Mouse (Mus musculus): Measurements from ENCODE around the gene Arfgap3. TPM values are rescaled to one million over a fixed set of nuclear protein-coding genes. Genes with fewer than 3 reads are reported as not detected.
A peak's percentile ranks its signal among the peaks of the same experiment; 100 is the strongest.
"Not testable (repeated sequence)": the region's sequence is repeated elsewhere in the genome, so short reads cannot be mapped to it uniquely, and the experiment has no call there.

Gene Arfgap3
- 51.9 and 55.2 TPM in 2 replicates for polyA plus RNA-seq (2011; ENCODE audit: insufficient read length, low read depth, missing spikeins)

DNA sequence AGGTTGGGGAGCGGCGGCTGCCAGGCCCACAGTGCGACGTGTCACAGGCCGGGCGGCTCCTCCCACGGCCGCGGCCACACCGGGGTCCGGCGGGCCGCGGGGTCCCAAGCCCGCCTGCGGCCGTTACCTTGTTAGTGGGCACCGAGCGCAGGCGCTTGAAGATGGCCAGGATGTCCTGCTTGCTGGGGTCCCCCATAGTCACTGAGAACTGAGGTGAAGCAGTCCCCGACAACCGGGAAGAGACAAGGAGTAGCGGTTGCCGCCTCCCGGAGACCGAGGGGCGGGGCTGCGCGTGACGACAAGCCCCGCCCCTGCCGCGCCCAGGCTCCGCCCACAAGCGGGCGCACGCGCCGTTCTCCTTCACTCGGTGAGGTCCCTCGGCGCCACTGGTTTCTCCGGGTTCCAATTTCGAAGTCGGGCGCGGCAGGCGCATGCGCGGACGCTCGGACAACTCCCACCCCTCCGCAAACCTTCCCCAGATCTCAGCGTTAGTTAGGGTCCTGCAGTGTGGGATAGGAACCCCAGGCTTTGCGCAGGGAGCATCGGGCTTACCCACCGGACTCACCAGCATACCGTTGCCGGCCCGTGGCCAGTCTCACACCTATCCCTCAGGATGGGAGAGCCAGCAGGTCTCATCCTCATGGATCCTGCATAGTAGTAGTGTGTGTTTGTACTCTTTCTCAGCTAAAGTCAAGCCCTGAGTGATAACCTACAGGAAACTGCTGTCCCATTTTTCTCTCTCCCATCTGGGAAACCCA lies at the start of gene Arfgap3:
TSS of gene Arfgap3 (minus strand) at position 294 of the 758 bp plus-strand sequence.
- peak within 1 kb of the TSS; percentile 84 for H3K4me3 ChIP-seq (ENCODE audit: insufficient read depth, low read length)
- TF ChIP-seq CTCF (IDR thresholded peaks at IDR 0.05; ENCODE audit: borderline replicate concordance, insufficient read depth, low read length): no peak
- peak; percentile 67 for TF ChIP-seq POLR2A (IDR thresholded peaks at IDR 0.05; ENCODE audit: low read depth, low read length)
- H3K4me1 ChIP-seq (ENCODE audit: control insufficient read depth, insufficient read depth, low read length): peaks cover 3% of the 10 kb centered on the region
- no peak within 1 kb of the TSS for H3K27ac ChIP-seq (ENCODE audit: insufficient read depth, low read length)

DNA sequence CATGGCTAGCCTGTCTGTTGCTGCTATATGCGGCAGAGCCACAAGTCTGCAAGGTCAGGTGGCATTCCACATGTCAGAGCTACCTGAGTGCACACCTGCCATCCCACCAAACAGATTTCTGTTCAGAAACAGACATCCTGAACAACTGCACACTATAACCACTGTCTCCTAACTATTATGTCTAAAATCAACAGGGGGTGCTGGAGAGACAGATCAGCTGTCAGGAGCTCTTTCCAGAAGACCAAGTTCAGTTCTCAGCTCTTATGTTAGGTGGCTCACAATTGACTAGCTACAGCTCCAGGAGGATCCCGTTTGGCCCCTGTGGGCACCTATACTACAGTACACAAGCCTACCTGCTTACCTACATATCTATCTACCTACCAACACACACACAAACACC lies 42.7 kb upstream of the Arfgap3 start:
- H3K4me1 ChIP-seq (ENCODE audit: control insufficient read depth, insufficient read depth, low read length): peaks cover 7% of the 10 kb centered on the region; the same call in 1 of the 2 replicates
- no peak overlapping the region for H3K27ac ChIP-seq (ENCODE audit: insufficient read depth, low read length)
- TF ChIP-seq CTCF (IDR thresholded peaks at IDR 0.05; ENCODE audit: borderline replicate concordance, insufficient read depth, low read length): no peak
- TF ChIP-seq POLR2A (IDR thresholded peaks at IDR 0.05; ENCODE audit: low read depth, low read length): no peak
- H3K4me3 ChIP-seq (ENCODE audit: insufficient read depth, low read length): no peak overlapping the region

DNA sequence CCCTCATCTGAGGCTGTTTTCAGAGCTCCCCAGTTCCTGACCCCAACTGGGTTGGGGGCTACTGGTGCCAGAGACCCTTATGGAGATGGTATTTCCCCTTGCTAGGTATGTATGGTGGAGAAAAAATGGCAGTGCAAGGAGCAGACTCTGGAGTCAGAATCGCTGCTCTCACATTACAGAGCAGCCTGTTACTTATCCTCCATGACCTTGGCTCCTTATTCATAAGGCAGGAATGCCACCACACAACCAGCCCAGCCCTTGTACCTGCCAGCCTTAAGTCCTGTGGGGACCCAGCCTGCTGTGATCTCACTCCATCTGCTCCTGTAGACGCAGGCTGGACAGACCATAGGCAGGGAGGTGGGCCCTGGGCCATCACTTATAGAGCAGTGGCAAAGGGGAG lies 37.9 kb upstream of the Arfgap3 start:
- H3K27ac ChIP-seq (ENCODE audit: insufficient read depth, low read length): no peak overlapping the region
- H3K4me3 ChIP-seq (ENCODE audit: insufficient read depth, low read length): no peak overlapping the region
- peaks cover 19% of the 10 kb centered on the region; the same call in 1 of the 2 replicates for H3K4me1 ChIP-seq (ENCODE audit: control insufficient read depth, insufficient read depth, low read length)
- TF ChIP-seq POLR2A (IDR thresholded peaks at IDR 0.05; ENCODE audit: low read depth, low read length): no peak
- no peak for TF ChIP-seq CTCF (IDR thresholded peaks at IDR 0.05; ENCODE audit: borderline replicate concordance, insufficient read depth, low read length)

DNA sequence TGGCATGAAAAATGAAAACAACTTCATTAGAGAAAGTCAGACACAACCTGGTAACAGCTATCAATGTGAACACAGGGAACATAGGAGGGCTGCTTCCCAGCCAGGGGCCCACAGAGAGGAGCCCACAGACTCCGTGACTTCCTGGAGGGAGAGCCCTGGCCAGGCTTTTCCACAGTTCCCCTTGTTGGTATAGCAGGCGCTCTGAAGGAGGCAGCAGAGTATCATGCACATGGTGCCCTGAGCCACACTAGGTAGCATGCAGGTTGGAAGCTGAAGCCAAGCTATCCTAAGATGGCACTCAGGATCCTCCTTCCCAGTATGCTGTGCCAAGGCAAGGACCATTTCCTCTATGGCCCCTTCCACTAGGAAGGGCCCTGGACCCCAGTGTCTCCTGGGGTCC lies 33.6 kb upstream of the Arfgap3 start:
- Histone ChIP-seq H3K4me1 (ENCODE audit: control insufficient read depth, insufficient read depth, low read length) (peaks cover 20% of the 10 kb centered on the region; the same call in 1 of the 2 replicates), H3K27ac (ENCODE audit: insufficient read depth, low read length) (peak overlapping the region; percentile 6), H3K4me3 (ENCODE audit: insufficient read depth, low read length) (no peak overlapping the region)
- TF ChIP-seq CTCF (IDR thresholded peaks at IDR 0.05; ENCODE audit: borderline replicate concordance, insufficient read depth, low read length): peak; percentile 88; the same call in 1 of the 2 replicates
- no peak for TF ChIP-seq POLR2A (IDR thresholded peaks at IDR 0.05; ENCODE audit: low read depth, low read length)

DNA sequence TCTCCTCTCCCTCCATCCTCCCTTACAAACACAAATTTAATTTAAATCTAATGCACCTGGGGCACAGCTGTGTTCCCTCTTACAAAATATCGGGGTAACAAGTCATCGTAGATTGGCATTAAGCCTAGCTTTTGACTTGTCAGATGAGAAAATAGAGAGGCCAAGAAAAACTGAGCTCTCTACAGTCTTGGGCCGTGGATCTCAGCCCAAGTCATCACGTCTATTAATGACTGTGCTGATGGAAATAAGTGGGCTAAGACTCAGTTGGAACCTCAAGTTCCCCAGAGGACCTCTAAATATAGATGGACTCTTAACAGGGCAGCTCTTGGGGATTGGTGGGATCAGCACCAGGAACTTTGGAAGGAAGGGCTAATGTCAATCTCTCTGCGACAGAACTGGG lies 33.1 kb upstream of the Arfgap3 start:
- Histone ChIP-seq H3K27ac (ENCODE audit: insufficient read depth, low read length) (peak overlapping the region; percentile 6), H3K4me3 (ENCODE audit: insufficient read depth, low read length) (no peak overlapping the region), H3K4me1 (ENCODE audit: control insufficient read depth, insufficient read depth, low read length) (peaks cover 17% of the 10 kb centered on the region; the same call in 1 of the 2 replicates)
- TF ChIP-seq POLR2A (IDR thresholded peaks at IDR 0.05; ENCODE audit: low read depth, low read length): no peak
- no peak for TF ChIP-seq CTCF (IDR thresholded peaks at IDR 0.05; ENCODE audit: borderline replicate concordance, insufficient read depth, low read length)

DNA sequence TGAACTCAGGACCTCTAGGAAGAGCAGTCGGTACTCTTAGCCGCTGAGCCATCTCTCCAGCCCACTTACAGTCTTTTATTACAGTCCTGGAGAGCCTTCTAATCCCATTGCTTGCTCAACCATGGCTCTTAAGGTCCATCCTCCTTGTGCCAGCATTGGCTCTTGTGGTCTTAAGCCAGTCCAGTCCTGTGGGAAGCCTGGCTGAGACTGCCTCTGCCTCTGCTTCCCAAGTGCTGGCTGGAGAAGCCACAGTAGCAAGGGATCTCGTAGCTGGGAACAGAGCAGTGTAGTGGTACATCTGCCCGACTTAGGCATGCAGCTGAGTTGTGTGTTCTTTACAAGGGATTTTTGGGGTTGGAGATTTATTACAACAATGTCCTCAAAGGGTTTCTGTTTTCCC lies 32.4 kb upstream of the Arfgap3 start:
- TF ChIP-seq CTCF (IDR thresholded peaks at IDR 0.05; ENCODE audit: borderline replicate concordance, insufficient read depth, low read length) (no peak), POLR2A (IDR thresholded peaks at IDR 0.05; ENCODE audit: low read depth, low read length) (no peak)
- peaks cover 13% of the 10 kb centered on the region; the same call in 1 of the 2 replicates for H3K4me1 ChIP-seq (ENCODE audit: control insufficient read depth, insufficient read depth, low read length)
- peak overlapping the region; percentile 6 for H3K27ac ChIP-seq (ENCODE audit: insufficient read depth, low read length)
- no peak overlapping the region for H3K4me3 ChIP-seq (ENCODE audit: insufficient read depth, low read length)

DNA sequence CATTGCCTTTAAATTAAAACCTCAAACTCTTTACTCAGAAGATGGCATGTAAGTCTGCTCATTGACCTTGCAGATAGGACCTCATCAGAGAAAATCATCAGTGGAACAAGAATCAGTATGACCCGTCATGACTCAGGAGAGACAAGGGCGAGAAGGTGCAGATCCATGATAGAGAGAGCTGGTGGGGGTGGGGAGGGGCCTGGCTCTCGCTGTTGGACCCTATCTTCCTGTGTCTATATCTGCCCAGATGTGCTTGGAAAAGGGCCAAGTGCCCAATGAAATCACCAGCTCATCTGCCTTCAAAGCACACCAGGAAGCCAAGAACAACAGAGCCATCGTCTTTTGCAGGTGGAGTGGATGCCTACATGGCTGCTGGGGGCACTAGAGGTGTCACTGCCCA lies 27.1 kb upstream of the Arfgap3 start:
- Histone ChIP-seq H3K4me1 (ENCODE audit: control insufficient read depth, insufficient read depth, low read length) (no peaks in the 10 kb centered on the region), H3K27ac (ENCODE audit: insufficient read depth, low read length) (no peak overlapping the region), H3K4me3 (ENCODE audit: insufficient read depth, low read length) (no peak overlapping the region)
- no peak for TF ChIP-seq CTCF (IDR thresholded peaks at IDR 0.05; ENCODE audit: borderline replicate concordance, insufficient read depth, low read length)
- TF ChIP-seq POLR2A (IDR thresholded peaks at IDR 0.05; ENCODE audit: low read depth, low read length): no peak

DNA sequence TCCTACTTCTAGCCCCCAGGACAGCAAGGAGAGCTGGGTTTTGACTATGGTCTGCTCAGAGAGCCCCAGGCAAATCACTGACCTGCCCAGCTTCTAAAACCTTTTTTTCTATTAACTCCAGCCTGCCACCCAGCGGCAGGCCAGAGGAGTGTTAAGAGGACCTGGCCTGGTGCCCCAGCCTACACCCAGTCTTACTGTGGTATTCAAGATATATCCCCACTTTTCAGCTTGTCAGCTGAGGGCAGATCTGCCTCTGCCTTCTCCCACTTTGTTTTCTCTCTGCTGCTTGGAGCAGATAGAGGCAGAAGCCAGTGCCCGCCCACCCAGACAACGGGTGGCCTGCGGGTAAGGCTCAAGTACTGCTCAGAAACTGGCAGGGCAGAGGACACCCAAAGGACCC lies 25.1 kb upstream of the Arfgap3 start:
- H3K4me3 ChIP-seq (ENCODE audit: insufficient read depth, low read length): no peak overlapping the region
- TF ChIP-seq POLR2A (IDR thresholded peaks at IDR 0.05; ENCODE audit: low read depth, low read length) (no peak), CTCF (IDR thresholded peaks at IDR 0.05; ENCODE audit: borderline replicate concordance, insufficient read depth, low read length) (peak; percentile 32; the same call in 1 of the 2 replicates)
- H3K4me1 ChIP-seq (ENCODE audit: control insufficient read depth, insufficient read depth, low read length): no peaks in the 10 kb centered on the region
- no peak overlapping the region for H3K27ac ChIP-seq (ENCODE audit: insufficient read depth, low read length)

DNA sequence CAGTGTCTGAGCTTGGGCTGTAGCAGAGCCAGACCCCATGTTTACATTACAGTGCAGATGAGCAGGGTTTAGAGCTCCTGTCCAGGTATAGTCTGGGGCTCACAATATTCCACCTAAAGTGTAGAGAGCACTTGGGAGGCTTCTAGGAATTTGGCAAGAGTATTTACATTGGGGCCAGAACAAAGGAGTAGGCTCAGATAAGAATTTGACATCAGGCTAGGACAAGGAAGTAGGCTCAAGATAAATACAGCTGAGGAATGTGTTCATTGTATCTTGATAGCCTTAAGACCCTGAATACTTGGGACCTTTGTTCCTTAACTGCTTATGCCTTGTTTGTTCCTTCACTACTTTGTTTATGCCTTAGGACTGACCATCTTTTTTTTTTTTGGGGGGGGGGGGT lies 24.0 kb upstream of the Arfgap3 start:
- no peak overlapping the region for H3K27ac ChIP-seq (ENCODE audit: insufficient read depth, low read length)
- TF ChIP-seq POLR2A (IDR thresholded peaks at IDR 0.05; ENCODE audit: low read depth, low read length): no peak
- no peak for TF ChIP-seq CTCF (IDR thresholded peaks at IDR 0.05; ENCODE audit: borderline replicate concordance, insufficient read depth, low read length)
- no peak overlapping the region for H3K4me3 ChIP-seq (ENCODE audit: insufficient read depth, low read length)
- no peaks in the 10 kb centered on the region for H3K4me1 ChIP-seq (ENCODE audit: control insufficient read depth, insufficient read depth, low read length)

DNA sequence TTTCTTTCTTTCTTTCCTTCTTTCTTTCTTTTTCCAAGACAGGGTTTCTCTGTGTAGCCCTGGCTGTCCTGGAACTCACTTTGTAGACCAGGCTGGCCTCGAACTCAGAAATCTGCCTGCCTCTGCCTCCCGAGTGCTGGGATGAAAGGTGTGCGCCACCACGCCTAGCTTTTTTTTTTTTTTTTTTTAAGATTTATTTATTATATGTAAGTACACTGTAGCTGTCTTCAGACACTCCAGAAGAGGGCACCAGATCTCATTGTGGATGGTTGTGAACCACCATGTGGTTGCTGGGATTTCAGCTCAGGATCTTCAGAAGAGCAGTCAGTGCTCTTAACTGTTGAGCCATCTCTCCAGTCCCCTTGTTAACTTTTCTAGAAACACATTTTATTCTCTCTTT lies 18.7 kb upstream of the Arfgap3 start:
- H3K4me3 ChIP-seq (ENCODE audit: insufficient read depth, low read length); H3K4me1 ChIP-seq (ENCODE audit: control insufficient read depth, insufficient read depth, low read length); H3K27ac ChIP-seq (ENCODE audit: insufficient read depth, low read length): not testable (repeated sequence)
